Mouse (Mus musculus) liver, embryonic 14.5 days (tissue): Measurements from ENCODE around the gene Kif24. TPM values are rescaled to one million over a fixed set of nuclear protein-coding genes. Genes with fewer than 3 reads are reported as not detected.

Experiments
- ATAC-seq: fragments of 200-750 bp; cut with Nextera tagmentation; 2 replicates; pipeline ENCODE4 v1.8.0; 2017; ENCODE audit warnings: moderate number of reproducible peaks, mild to moderate bottlenecking, moderate library complexity; ENCODE audit not compliant: insufficient read depth
- DNase-seq, 3 experiments: peaks; one replicate each; pipeline ENCODE4 v3.0.0-alpha.2; 2012 to 2013; ENCODE audit warnings: low read depth in 3 of 3, low spot score in 3 of 3
- H3K27ac ChIP-seq: fragments of 300-500 bp; sonication (generic); 2 replicates; pipeline ENCODE4 v1.5.1; 2014; ENCODE audit warnings: moderate library complexity, mild to moderate bottlenecking, control low read depth, inconsistent platforms
- H3K27me3 ChIP-seq: fragments of 300-500 bp; sonication (generic); 2 replicates; pipeline ENCODE4 v1.6.1; 2014; ENCODE audit warnings: mild to moderate bottlenecking, low read length, moderate library complexity; ENCODE audit not compliant: control insufficient read depth, insufficient read depth
- H3K36me3 ChIP-seq: fragments of 300-500 bp; sonication (generic); replicated peaks from 2 replicates; pipeline ENCODE4 v1.6.1; 2014; ENCODE audit warnings: low read depth; ENCODE audit not compliant: control insufficient read depth, insufficient read depth
- H3K4me1 ChIP-seq, 2 experiments: fragments of 200-500 bp in 1 of 2; fragments of 300-500 bp in 1 of 2; sonication (generic) in 1 of 2; replicated peaks; 2 replicates each; pipeline ENCODE4 v1.6.1; 2012 to 2014; ENCODE audit warnings: antibody characterized with exemption in 1 of 2, inconsistent platforms in 1 of 2, low read length in 1 of 2; ENCODE audit not compliant: control insufficient read depth in 2 of 2, insufficient read depth in 2 of 2
- H3K4me2 ChIP-seq: fragments of 300-500 bp; sonication (generic); 2 replicates; pipeline ENCODE4 v1.6.1; 2014; ENCODE audit warnings: low read depth, mild to moderate bottlenecking, control low read depth, moderate library complexity
- H3K4me3 ChIP-seq, 2 experiments: fragments of 200-500 bp in 1 of 2; fragments of 300-500 bp in 1 of 2; sonication (generic) in 1 of 2; 2 replicates each; pipeline ENCODE4 v1.5.1; 2012 to 2014; ENCODE audit warnings: low read depth in 2 of 2, low read length in 2 of 2, mild to moderate bottlenecking in 2 of 2, control low read depth in 1 of 2, inconsistent platforms in 1 of 2, moderate library complexity in 1 of 2; ENCODE audit not compliant: insufficient read depth in 1 of 2
- H3K9ac ChIP-seq: fragments of 300-500 bp; sonication (generic); replicated peaks from 2 replicates; pipeline ENCODE4 v1.6.1; 2014; ENCODE audit warnings: mild to moderate bottlenecking, control low read depth, moderate library complexity
- H3K9me3 ChIP-seq: fragments of 300-500 bp; sonication (generic); 2 replicates; pipeline ENCODE4 v1.6.1; 2016; ENCODE audit warnings: low read length, mixed read lengths; ENCODE audit not compliant: control insufficient read depth
- CTCF ChIP-seq: IDR thresholded peaks from 2 replicates; pipeline ENCODE4 v1.5.1; 2016; ENCODE audit warnings: antibody characterized with exemption, low read depth, control low read depth
- EP300 ChIP-seq: IDR thresholded peaks from 2 replicates; pipeline ENCODE4 v1.6.1; 2016; ENCODE audit warnings: antibody characterized with exemption, low read depth
- WGBS: fragments of 180-500 bp; shearing (Covaris S2); extraction: QIAGEN DNeasy Blood & Tissue Kit; methylation state at CpG from one replicate; pipeline ENCODE4 v1.1.7; 2014; ENCODE audit not compliant: insufficient replicate concordance; 5-methylcytosine and 5-hydroxymethylcytosine counted together
- polyA plus RNA-seq, 2 experiments: library from polyadenylated mRNA; depleted of rRNA in 1 of 2; stranded (reverse) in 1 of 2; unstranded in 1 of 2; fragments of >200 nt; fragmentation: Nextera tagmentation in 1 of 2; extraction: Ambion mirVana in 1 of 2; gene quantifications; 2 replicates each; pipeline versions ENCODE4 v1.2.1 to v1.2.3; 2012 to 2014

Kif24 gene
- 3.4 and 4.2 TPM in 2 replicates for polyA plus RNA-seq (2012; rRNA removed)
- polyA plus RNA-seq (2014; fragmentation: Nextera tagmentation; extraction: Ambion mirVana): 4.0 and 4.2 TPM in 2 replicates

- Histone ChIP-seq H3K27ac (peak within 1 kb of the TSS; percentile 78), H3K9ac (peak within 1 kb of the TSS; percentile 79), H3K4me1 (peaks cover 10 to 17% of the 10 kb centered on the region in 2 experiments), H3K9me3 (no peaks in the 10 kb centered on the region), H3K4me2 (peak within 1 kb of the TSS; percentile 86), H3K27me3 (no peaks in the 10 kb centered on the region), H3K36me3 (no peaks in the 10 kb centered on the region), H3K4me3 (peak within 1 kb of the TSS; percentile 90 to 95)
- peak; percentile 100 for DNase-seq
- TF ChIP-seq CTCF: no peak
- TF ChIP-seq EP300: peak; percentile 75
- ATAC-seq: peak; percentile 98
- WGBS: under 1% methylated on average over 70 of the region's 70 CpGs
Observed at GRCm38 (mm10) chr4:41464345-41465286, at the start of gene Kif24, which contains the start of gene Nudt2. TSS of gene Kif24 (minus strand) at chr4:41464887. TSS of gene Nudt2 (plus strand) at chr4:41465151.

DNA sequence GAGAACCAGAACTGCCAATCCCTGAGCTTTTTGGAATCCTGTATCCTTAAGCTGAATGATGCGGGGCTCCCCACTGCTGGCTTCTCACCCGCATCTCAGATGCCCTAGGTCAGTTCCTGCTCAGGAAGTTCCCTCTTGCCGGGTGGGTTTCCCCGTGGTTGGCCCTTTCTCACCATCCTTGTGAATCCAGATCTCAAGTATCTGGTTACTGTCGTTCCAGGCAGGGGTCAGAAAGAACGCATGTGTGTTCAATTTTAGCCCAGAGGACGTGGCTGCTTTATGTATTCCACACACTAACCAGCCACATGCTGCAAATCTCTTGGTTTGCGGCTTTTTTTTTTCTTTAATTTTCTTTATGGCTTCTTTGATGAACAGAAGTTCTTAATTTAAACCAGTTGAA is 49.0 kb upstream of the Kif24 start:
- 19% methylated on average over 8 of the region's 8 CpGs for WGBS
- no peak for DNase-seq
- no peak for TF ChIP-seq CTCF
- TF ChIP-seq EP300: no peak
- Histone ChIP-seq H3K9ac (no peak overlapping the region), H3K4me2 (no peak overlapping the region), H3K36me3 (no peaks in the 10 kb centered on the region), H3K4me1 (no peaks in the 10 kb centered on the region), H3K9me3 (no peaks in the 10 kb centered on the region), H3K27me3 (no peaks in the 10 kb centered on the region; the same call in 1 of the 2 replicates), H3K4me3 (no peak overlapping the region), H3K27ac (no peak overlapping the region)
- no peak for ATAC-seq

GRCm38 (mm10) chr4:41513309-41513708 is 48.6 kb upstream of the Kif24 start:
- Histone ChIP-seq H3K27me3 (no peaks in the 10 kb centered on the region; the same call in 1 of the 2 replicates), H3K36me3 (no peaks in the 10 kb centered on the region), H3K9me3 (no peaks in the 10 kb centered on the region), H3K4me1 (no peaks in the 10 kb centered on the region), H3K9ac (no peak overlapping the region), H3K27ac (no peak overlapping the region), H3K4me2 (no peak overlapping the region), H3K4me3 (no peak overlapping the region)
- TF ChIP-seq EP300: no peak
- TF ChIP-seq CTCF: no peak
- DNase-seq (no peak), ATAC-seq (no peak)
- WGBS: 44% methylated on average over 4 of the region's 4 CpGs

DNA sequence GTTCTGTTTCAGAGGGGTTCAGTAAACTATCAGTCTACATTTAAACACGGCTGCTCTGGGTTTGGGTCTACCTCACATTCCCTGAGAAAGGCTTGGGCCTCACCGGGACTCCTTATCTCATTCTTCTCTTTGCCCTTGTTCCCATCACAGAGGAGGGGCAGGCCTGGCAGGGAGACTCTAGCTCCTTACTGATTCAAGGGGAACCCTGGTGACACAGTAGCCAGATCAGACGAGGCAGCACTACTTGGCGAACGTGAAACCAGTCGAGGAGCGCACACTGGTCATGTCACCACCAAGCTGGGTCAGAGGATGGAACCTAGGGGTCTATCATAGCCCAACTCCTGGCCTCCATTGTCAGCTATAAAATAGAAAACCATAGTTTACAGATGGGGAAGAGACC is 43.3 kb upstream of the Kif24 start:
- H3K4me1 ChIP-seq: peaks cover 0 to 12% of the 10 kb centered on the region in 2 experiments; a peak in 3 of 4 replicates
- H3K9me3 ChIP-seq: no peaks in the 10 kb centered on the region
- H3K27me3 ChIP-seq: peaks cover 13% of the 10 kb centered on the region
- H3K27ac ChIP-seq: no peak overlapping the region
- no peak overlapping the region for H3K4me2 ChIP-seq
- no peaks in the 10 kb centered on the region for H3K36me3 ChIP-seq
- no peak overlapping the region for H3K4me3 ChIP-seq
- H3K9ac ChIP-seq: no peak overlapping the region
- 41% methylated on average over 7 of the region's 7 CpGs for WGBS
- ATAC-seq (no peak), DNase-seq (no peak)
- no peak for TF ChIP-seq EP300
- no peak for TF ChIP-seq CTCF

GRCm38 (mm10) chr4:41507326-41507924 is 42.7 kb upstream of the Kif24 start:
- Histone ChIP-seq H3K9me3 (no peaks in the 10 kb centered on the region), H3K27ac (no peak overlapping the region), H3K4me1 (peaks cover 0 to 16% of the 10 kb centered on the region in 2 experiments; a peak in 3 of 4 replicates), H3K4me2 (peak overlapping the region; percentile 67), H3K36me3 (no peaks in the 10 kb centered on the region), H3K9ac (0 out of 2 replicates have a peak overlapping the region, but pooled peaks have one; percentile 9), H3K27me3 (peaks cover 14% of the 10 kb centered on the region), H3K4me3 (peak overlapping the region; percentile 28 to 41)
- 8% methylated on average over 22 of the region's 22 CpGs for WGBS
- TF ChIP-seq CTCF (no peak), EP300 (no peak)
- no peak for ATAC-seq
- DNase-seq: no peak
